Mouse (Mus musculus) spleen, adult 2 months (tissue): ENCODE results near the gene Ppp1r8.

Experiments
- CTCF ChIP-seq: fragments of 200-500 bp; IDR thresholded peaks from 2 replicates; pipeline ENCODE4 v1.5.1; 2011; ENCODE audit warnings: mild to moderate bottlenecking, inconsistent platforms; ENCODE audit not compliant: insufficient read depth, insufficient read length, insufficient replicate concordance; ENCODE audit errors: extremely low read depth
- POLR2A ChIP-seq: fragments of 200-500 bp; IDR thresholded peaks from 2 replicates; pipeline ENCODE4 v1.6.1; 2011; ENCODE audit warnings: low read depth, low read length, inconsistent platforms

GRCm38 (mm10) chr4:132842970-132843704, at the start of gene Ppp1r8:
- peak; percentile 96 for TF ChIP-seq POLR2A
- TF ChIP-seq CTCF = no peak
